Mouse (Mus musculus) stomach, embryonic 15.5 days (tissue): ENCODE data around the gene Shank2. TPM values are rescaled to one million over a fixed set of nuclear protein-coding genes. Genes with fewer than 3 reads are reported as not detected.

Source experiments
- ATAC-seq: fragments of 200-750 bp; cut with Nextera tagmentation; 2 replicates; pipeline ENCODE4 v1.8.0; 2017; ENCODE audit warnings: low read depth, moderate number of reproducible peaks, moderate TSS enrichment; ENCODE audit not compliant: insufficient read depth, low FRiP score
- H3K27ac ChIP-seq: fragments of 300-500 bp; sonication (generic); 2 replicates; pipeline ENCODE4 v1.5.1; 2015; ENCODE audit warnings: mild to moderate bottlenecking, inconsistent platforms
- H3K27me3 ChIP-seq: fragments of 300-500 bp; sonication (generic); replicated peaks from 2 replicates; pipeline ENCODE4 v1.6.1; 2015; ENCODE audit warnings: inconsistent platforms
- H3K36me3 ChIP-seq: fragments of 300-500 bp; sonication (generic); 2 replicates; pipeline ENCODE4 v1.6.1; 2015; ENCODE audit warnings: inconsistent platforms
- H3K4me1 ChIP-seq: fragments of 300-500 bp; sonication (generic); 2 replicates; pipeline ENCODE4 v1.6.1; 2015; ENCODE audit warnings: inconsistent platforms
- H3K4me2 ChIP-seq: fragments of 300-500 bp; sonication (generic); 2 replicates; pipeline ENCODE4 v1.6.1; 2015; ENCODE audit warnings: mild to moderate bottlenecking, inconsistent platforms
- H3K4me3 ChIP-seq: fragments of 300-500 bp; sonication (generic); replicated peaks from 2 replicates; pipeline ENCODE4 v1.5.1; 2015; ENCODE audit warnings: inconsistent platforms
- H3K9ac ChIP-seq: fragments of 300-500 bp; sonication (generic); 2 replicates; pipeline ENCODE4 v1.6.1; 2015; ENCODE audit warnings: inconsistent platforms
- H3K9me3 ChIP-seq: fragments of 300-500 bp; sonication (generic); 2 replicates; pipeline ENCODE4 v1.6.1; 2016; ENCODE audit warnings: inconsistent platforms
- WGBS: fragments of 180-500 bp; shearing (Covaris S2); methylation state at CpG from one replicate; pipeline ENCODE4 v1.1.7; 2015; 5-methylcytosine and 5-hydroxymethylcytosine counted together
- polyA plus RNA-seq: library from polyadenylated mRNA; unstranded; fragments of >200 nt; fragmentation: Nextera tagmentation; extraction: Ambion mirVana; gene quantifications from 2 replicates; pipeline ENCODE4 v1.2.1, GENCODE M21; 2015

Shank2 gene
- polyA plus RNA-seq, 1 experiment from 2014 or later: 2.1 TPM

DNA sequence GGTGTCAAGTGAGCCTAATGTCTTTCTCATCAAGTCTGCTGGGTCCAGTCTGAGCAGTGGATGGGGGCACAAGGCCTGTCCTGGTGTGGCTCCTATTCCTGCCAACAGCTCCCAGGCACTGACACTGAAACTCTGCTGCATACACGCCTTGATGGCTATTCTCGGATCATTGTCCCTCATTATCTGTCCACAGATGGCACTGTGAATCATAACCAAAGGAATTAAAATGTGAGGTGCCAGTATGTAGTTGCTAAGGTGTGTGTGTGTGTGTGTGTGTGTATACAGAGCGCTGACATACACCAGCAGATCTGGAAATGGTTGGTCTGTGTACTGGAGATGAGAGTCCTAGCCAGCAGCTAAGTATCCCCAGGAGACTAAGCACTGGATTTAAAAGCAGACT is 110.3 kb downstream of the Shank2 start:
- Histone ChIP-seq H3K36me3 (no peaks in the 10 kb centered on the region), H3K27me3 (no peaks in the 10 kb centered on the region), H3K4me2 (no peak overlapping the region), H3K9me3 (no peaks in the 10 kb centered on the region), H3K4me1 (no peaks in the 10 kb centered on the region), H3K4me3 (no peak overlapping the region), H3K27ac (no peak overlapping the region), H3K9ac (no peak overlapping the region)
- 70% methylated on average over 3 of the region's 3 CpGs for WGBS
- ATAC-seq: no peak

GRCm38 (mm10) chr7:144114230-144114629 is 112.5 kb downstream of the Shank2 start:
- Histone ChIP-seq H3K9me3 (no peaks in the 10 kb centered on the region), H3K4me2 (no peak overlapping the region), H3K27ac (no peak overlapping the region), H3K4me3 (no peak overlapping the region), H3K36me3 (no peaks in the 10 kb centered on the region), H3K4me1 (no peaks in the 10 kb centered on the region), H3K9ac (no peak overlapping the region), H3K27me3 (no peaks in the 10 kb centered on the region)
- ATAC-seq: no peak
- 41% methylated on average over 3 of the region's 3 CpGs for WGBS

GRCm38 (mm10) chr7:144119562-144119961 is 117.8 kb downstream of the Shank2 start:
- WGBS: 71% methylated on average over 1 of the region's 1 CpGs
- Histone ChIP-seq H3K27me3 (no peaks in the 10 kb centered on the region), H3K4me3 (no peak overlapping the region), H3K27ac (peak overlapping the region; percentile 18; the same call in 1 of the 2 replicates), H3K36me3 (no peaks in the 10 kb centered on the region), H3K4me2 (no peak overlapping the region), H3K9me3 (no peaks in the 10 kb centered on the region), H3K9ac (no peak overlapping the region), H3K4me1 (no peaks in the 10 kb centered on the region)
- peak; percentile 91 for ATAC-seq

DNA sequence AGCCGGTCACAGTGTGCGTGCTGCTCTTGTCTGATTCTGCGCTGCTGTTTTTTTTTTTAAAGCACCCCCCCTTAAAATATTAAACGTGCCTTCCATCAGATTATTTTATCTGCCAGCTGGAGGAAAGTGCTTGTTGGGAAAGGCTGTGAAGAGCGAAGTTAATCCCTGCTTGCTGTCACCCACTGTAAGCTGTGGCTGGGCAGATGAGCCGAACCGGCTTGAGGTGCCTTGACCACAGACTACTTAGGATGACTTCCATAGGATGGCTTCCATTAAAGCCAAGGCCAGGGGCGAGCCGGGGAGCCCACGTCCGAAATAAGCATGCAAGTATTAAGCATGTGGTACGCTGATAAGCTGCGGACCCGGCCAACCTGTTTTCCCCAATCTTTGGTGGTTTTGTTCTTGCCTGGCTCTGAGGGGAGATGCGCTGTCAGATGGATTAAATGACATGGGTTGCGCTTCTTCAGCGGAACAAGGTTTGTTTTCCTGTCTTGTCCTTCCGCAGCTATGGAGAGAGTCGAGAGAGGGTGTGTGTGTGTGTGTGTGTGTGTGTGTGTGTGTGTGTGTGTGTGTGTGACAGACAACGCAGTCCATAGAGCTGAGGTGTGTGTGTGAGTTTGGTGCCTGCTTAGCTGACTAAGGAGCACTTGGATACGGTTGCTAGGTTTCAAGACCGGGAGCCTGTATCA is 131.1 kb downstream of the Shank2 start:
- no peak for ATAC-seq

DNA sequence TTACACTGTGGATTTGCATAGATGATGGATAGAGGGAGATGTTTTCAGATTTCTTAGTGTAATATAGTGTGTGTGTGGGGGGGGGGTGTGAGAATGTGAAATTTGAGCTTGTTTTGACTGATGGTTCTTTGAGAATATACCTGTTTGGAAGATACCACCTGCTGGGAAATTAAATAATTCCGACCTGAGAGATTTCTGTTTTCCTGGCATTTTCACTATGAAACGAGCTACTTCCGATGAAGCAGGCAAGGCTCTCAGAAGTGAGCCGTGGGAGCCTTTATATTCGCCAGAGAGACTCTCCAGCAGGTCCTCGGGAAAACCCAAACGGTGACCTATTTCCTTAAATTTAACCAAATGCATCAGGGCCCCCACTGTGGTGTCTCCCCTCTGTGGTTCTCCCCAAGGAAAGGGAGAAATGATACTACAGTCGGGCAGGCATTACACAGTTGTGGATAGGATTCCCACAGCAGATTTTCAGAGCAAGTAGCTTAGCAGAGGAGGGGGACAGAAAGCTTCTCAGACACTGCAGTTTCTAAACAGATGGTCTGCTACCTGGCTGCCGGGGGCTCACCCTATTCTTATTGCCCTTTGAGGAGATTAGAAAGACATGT is 131.8 kb downstream of the Shank2 start:
- Histone ChIP-seq H3K9ac (no peak overlapping the region), H3K4me3 (no peak overlapping the region), H3K27me3 (no peaks in the 10 kb centered on the region), H3K36me3 (no peaks in the 10 kb centered on the region), H3K27ac (no peak overlapping the region), H3K9me3 (no peaks in the 10 kb centered on the region), H3K4me2 (no peak overlapping the region), H3K4me1 (no peaks in the 10 kb centered on the region)
- 67% methylated on average over 9 of the region's 9 CpGs for WGBS
- no peak for ATAC-seq

More for the DNA sequence above, 131.1 kb downstream of the Shank2 start:
- no peak overlapping the region for H3K27ac ChIP-seq
- no peaks in the 10 kb centered on the region for H3K9me3 ChIP-seq
- H3K9ac ChIP-seq: no peak overlapping the region
- no peaks in the 10 kb centered on the region for H3K27me3 ChIP-seq
- WGBS: 74% methylated on average over 22 of the region's 22 CpGs
- no peak overlapping the region for H3K4me2 ChIP-seq
- no peaks in the 10 kb centered on the region for H3K36me3 ChIP-seq
- no peaks in the 10 kb centered on the region for H3K4me1 ChIP-seq
- H3K4me3 ChIP-seq: no peak overlapping the region

- Histone ChIP-seq H3K36me3 (no peaks in the 10 kb centered on the region), H3K4me3 (no peak overlapping the region), H3K9me3 (no peaks in the 10 kb centered on the region), H3K4me1 (no peaks in the 10 kb centered on the region), H3K27ac (no peak overlapping the region), H3K27me3 (no peaks in the 10 kb centered on the region), H3K9ac (no peak overlapping the region), H3K4me2 (no peak overlapping the region)
- 88% methylated on average over 11 of the region's 11 CpGs for WGBS
- no peak for ATAC-seq
Measured at GRCm38 (mm10) chr7:144134699-144135098, 133.0 kb downstream of the Shank2 start.

DNA sequence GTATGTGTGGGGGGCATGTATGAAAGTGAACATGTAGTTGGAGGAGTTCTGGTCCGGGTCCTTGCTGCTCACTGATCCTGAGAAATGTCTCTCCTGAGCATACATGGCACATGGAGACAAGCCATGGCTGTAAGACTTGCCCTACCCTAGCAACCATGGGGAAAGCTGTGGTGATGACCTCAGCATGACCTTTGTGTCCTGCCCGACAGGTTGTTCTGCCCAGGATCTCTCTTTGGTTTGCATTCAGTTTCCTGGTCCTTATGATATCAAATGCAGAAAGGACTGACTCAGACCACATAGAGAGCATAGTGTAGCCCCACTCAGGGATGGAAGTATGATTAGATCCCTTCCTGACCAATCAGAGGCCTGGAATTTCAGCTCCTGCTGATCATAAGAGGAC is 136.1 kb downstream of the Shank2 start:
- Histone ChIP-seq H3K27ac (no peak overlapping the region), H3K36me3 (no peaks in the 10 kb centered on the region), H3K4me2 (no peak overlapping the region), H3K9ac (no peak overlapping the region), H3K27me3 (no peaks in the 10 kb centered on the region), H3K9me3 (no peaks in the 10 kb centered on the region), H3K4me1 (no peaks in the 10 kb centered on the region), H3K4me3 (no peak overlapping the region)
- WGBS: 49% methylated on average over 2 of the region's 2 CpGs
- ATAC-seq: peak; percentile 43; the same call in 1 of the 2 replicates

DNA sequence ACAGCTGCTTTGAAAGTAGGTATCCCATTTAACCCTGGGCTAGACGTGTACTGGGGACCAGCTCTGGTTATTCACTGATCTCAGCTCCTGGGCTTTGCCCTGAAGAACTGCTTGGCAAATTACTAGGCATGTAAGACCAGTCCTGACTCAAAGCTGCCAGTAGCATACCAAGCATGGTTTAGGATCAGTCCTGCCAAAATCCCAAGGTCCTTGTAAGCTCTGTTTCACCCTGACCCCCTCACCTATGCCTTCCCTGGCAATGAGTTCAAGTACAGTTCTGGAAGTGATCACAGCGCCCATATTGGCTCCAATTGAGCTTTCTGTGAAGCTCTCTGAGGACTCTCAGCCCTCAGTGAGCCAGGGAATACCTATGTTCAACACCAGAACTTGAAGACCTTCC is 136.7 kb downstream of the Shank2 start:
- 67% methylated on average over 2 of the region's 2 CpGs for WGBS
- H3K27me3 ChIP-seq: no peaks in the 10 kb centered on the region
- H3K9me3 ChIP-seq: no peaks in the 10 kb centered on the region
- no peak overlapping the region for H3K4me3 ChIP-seq
- H3K9ac ChIP-seq: no peak overlapping the region
- no peaks in the 10 kb centered on the region for H3K4me1 ChIP-seq
- no peak overlapping the region for H3K4me2 ChIP-seq
- no peak for ATAC-seq
- H3K27ac ChIP-seq: no peak overlapping the region
- H3K36me3 ChIP-seq: no peaks in the 10 kb centered on the region

DNA sequence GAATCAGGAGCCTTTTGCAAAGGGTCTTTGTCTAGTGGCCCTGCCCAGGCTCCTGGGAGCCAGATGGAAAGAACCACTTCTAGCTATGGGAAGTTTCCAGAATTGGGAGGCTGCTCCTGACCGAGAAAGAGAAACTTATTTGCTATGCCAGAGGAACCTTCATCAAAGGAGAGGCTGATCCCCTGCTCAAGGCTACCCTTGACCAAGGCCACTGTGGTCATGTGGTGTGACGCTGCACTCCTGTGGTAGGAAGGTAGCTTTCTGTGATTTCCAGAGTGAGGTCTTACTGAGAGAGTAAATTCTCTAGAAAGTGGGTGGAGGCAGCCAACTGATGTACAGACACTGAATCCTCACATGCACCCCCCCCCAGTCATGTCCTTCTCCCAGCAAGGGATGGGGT is 138.0 kb downstream of the Shank2 start:
- Histone ChIP-seq H3K4me3 (no peak overlapping the region), H3K9me3 (no peaks in the 10 kb centered on the region), H3K4me2 (no peak overlapping the region), H3K27ac (no peak overlapping the region), H3K27me3 (no peaks in the 10 kb centered on the region), H3K4me1 (no peaks in the 10 kb centered on the region), H3K36me3 (no peaks in the 10 kb centered on the region), H3K9ac (no peak overlapping the region)
- ATAC-seq: no peak
- WGBS: 83% methylated on average over 2 of the region's 2 CpGs

DNA sequence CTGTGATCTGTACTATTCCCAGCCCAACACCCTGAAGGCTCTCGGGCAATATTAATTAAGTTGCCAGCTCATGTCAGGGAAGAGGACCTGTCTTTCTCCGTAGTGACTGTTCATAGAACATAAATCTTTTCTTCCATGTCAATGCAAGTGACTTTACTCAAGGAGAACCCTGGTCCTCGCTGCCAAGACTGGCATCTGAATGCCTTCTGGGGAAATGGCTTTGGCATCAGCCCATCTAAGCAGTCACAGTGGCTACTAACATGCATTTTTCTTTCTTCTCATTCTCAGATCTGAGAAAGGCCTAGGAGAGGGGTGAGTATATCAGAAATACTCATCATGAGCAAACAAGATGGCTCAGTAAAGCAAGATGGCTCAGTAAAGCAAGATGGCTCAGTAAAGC is 138.7 kb downstream of the Shank2 start:
- H3K9ac ChIP-seq: no peak overlapping the region
- H3K4me2 ChIP-seq: no peak overlapping the region
- H3K27ac ChIP-seq: no peak overlapping the region
- no peak overlapping the region for H3K4me3 ChIP-seq
- H3K36me3 ChIP-seq: no peaks in the 10 kb centered on the region
- H3K9me3 ChIP-seq: no peaks in the 10 kb centered on the region
- H3K4me1 ChIP-seq: no peaks in the 10 kb centered on the region
- 78% methylated on average over 3 of the region's 3 CpGs for WGBS
- no peak for ATAC-seq
- no peaks in the 10 kb centered on the region for H3K27me3 ChIP-seq

DNA sequence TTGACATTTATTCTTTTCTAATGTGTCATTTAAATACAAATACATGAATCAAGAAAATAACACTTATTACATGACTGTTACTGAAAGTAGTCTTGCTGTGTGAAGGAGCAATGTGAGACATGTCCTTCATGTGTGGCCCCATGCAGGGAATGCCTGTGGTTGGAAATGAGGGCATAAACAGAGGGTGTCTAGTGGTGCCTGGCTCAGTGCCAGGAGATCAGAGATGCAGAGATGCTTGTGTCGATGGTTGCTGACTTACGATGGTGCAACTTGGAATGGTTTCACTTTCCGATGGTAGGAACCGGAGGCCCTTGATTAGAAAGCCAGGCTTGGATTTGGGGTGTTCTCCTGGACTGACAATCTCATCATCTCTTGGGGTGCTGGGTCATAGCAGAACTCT is 140.3 kb downstream of the Shank2 start:
- Histone ChIP-seq H3K27ac (no peak overlapping the region), H3K4me1 (no peaks in the 10 kb centered on the region), H3K4me2 (no peak overlapping the region), H3K9ac (no peak overlapping the region), H3K36me3 (no peaks in the 10 kb centered on the region), H3K9me3 (no peaks in the 10 kb centered on the region), H3K27me3 (no peaks in the 10 kb centered on the region), H3K4me3 (no peak overlapping the region)
- ATAC-seq: no peak
- 76% methylated on average over 4 of the region's 4 CpGs for WGBS

GRCm38 (mm10) chr7:144143941-144144340 is 142.2 kb downstream of the Shank2 start:
- Histone ChIP-seq H3K27ac (no peak overlapping the region), H3K9me3 (no peaks in the 10 kb centered on the region), H3K4me1 (no peaks in the 10 kb centered on the region), H3K4me2 (no peak overlapping the region), H3K9ac (no peak overlapping the region), H3K4me3 (no peak overlapping the region), H3K27me3 (no peaks in the 10 kb centered on the region), H3K36me3 (no peaks in the 10 kb centered on the region)
- 63% methylated on average over 2 of the region's 2 CpGs for WGBS
- no peak for ATAC-seq
